In the genomic region with DNA sequence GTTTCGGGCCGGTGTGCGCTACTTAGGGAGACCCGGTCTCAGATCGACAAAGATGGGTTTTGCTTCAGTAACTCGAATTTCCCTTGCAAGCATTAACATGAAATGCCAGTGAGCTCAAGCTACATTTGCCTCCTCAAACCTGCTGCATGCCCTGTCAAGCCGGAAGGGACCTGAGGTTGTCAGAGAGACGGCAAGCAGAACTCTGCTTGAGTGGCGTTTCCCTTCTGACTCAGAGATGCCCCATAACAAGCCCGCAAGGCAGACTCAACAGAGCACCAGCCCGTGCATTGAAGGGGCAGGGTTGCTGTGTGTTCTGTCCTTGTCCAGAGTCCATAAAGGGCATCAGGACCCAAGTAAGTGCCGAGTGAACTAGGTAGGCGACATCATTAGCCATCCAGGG, we compare ENCODE assay signal across 20 mouse cellular contexts.
DNase-seq lines count a peak whose midpoint lies in the region; ATAC-seq and TF ChIP-seq lines count a peak whose summit lies in the region.
"Had no signal": no experiment of that assay in that cellular context is flagged by ENCODE, and none has a peak within 500 bp of the region (broad histone marks: within the 10 kb centered on the region; RNA-seq: fewer than 3 reads in every experiment).

No protein-coding gene starts in this region.

- TF ChIP-seq CTCF in spleen, adult 2 months (IDR thresholded peaks at IDR 0.05; ENCODE audit: extremely low read depth, insufficient read depth, insufficient read length, insufficient replicate concordance) = no peak

- H3K9me3 ChIP-seq in liver, embryonic 12.5 days (replicated peaks) = no peaks in the 10 kb centered on the region
- H3K9me3 ChIP-seq in intestine, embryonic 15.5 days = no peaks in the 10 kb centered on the region
- H3K9me3 ChIP-seq: heart, embryonic 10.5 days; hindbrain, embryonic 12.5 days; midbrain, embryonic 12.5 days had no signal

- peak; percentile 22 to 48 for DNase-seq in spleen, adult 2 months (ENCODE audit: low read depth in 1 of 2, low spot score in 2 of 2)
- no peak for DNase-seq in spleen, adult 12 weeks (ENCODE audit: low spot score)
- DNase-seq in induced T-regulatory cell, adult 2 months (ENCODE audit: low read depth) = peak; percentile 84
- peak; percentile 38 for DNase-seq in thymus, postnatal 25 days
- DNase-seq in embryo, embryonic 9.5 days (ENCODE audit: extremely low spot score) = no peak
- DNase-seq: adrenal gland, postnatal 25 days; cerebellum, adult 8-10 months; gastrocnemius, postnatal 25 days; heart, postnatal 10 days; left cerebral cortex, postnatal 4 days; lung, embryonic 14.5 days had no signal

- peak; percentile 86 for ATAC-seq in CD4-positive, CD25-positive, alpha-beta regulatory T cell, adult 4 months
- ATAC-seq in liver, embryonic 12.5 days = no peak
- ATAC-seq in intestine, embryonic 15.5 days = no peak
- ATAC-seq: intestine, postnatal 0 days had no signal

- H3K4me1 ChIP-seq in spleen, adult 2 months (ENCODE audit: control insufficient read depth, insufficient read depth, insufficient read length) = peaks cover 11% of the 10 kb centered on the region; the same call in 1 of the 2 replicates
- H3K4me1 ChIP-seq in liver, embryonic 12.5 days = peaks cover under 1% of the 10 kb centered on the region; the same call in 1 of the 2 replicates
- H3K4me1 ChIP-seq in intestine, embryonic 15.5 days (replicated peaks) = no peaks in the 10 kb centered on the region
- H3K4me1 ChIP-seq: midbrain, embryonic 12.5 days had no signal

- peak; percentile 3; the same call in 1 of the 2 replicates for TF ChIP-seq POLR2A in spleen, adult 2 months (IDR thresholded peaks at IDR 0.05; ENCODE audit: low read depth, low read length)

- H3K36me3 ChIP-seq in spleen, adult 2 months (ENCODE audit: control insufficient read depth, insufficient read depth, low read length) = no peaks in the 10 kb centered on the region
- no peaks in the 10 kb centered on the region for H3K36me3 ChIP-seq in liver, embryonic 12.5 days
- H3K36me3 ChIP-seq in intestine, embryonic 15.5 days = no peaks in the 10 kb centered on the region

- H3K27ac ChIP-seq in spleen, adult 2 months (ENCODE audit: insufficient read depth, low read length) = peak overlapping the region; percentile 79
- H3K27ac ChIP-seq in liver, embryonic 12.5 days = no peak overlapping the region
- H3K27ac ChIP-seq in intestine, embryonic 15.5 days = no peak overlapping the region
- H3K27ac ChIP-seq: heart, embryonic 10.5 days; hindbrain, embryonic 12.5 days; macrophage; midbrain, embryonic 12.5 days had no signal

- no peak overlapping the region for H3K4me2 ChIP-seq in liver, embryonic 12.5 days
- H3K4me2 ChIP-seq in intestine, embryonic 15.5 days (replicated peaks) = no peak overlapping the region
- H3K4me2 ChIP-seq: hindbrain, embryonic 12.5 days; liver, embryonic 11.5 days; lung, embryonic 14.5 days; midbrain, embryonic 12.5 days had no signal

- whole genome bisulfite sequencing in spleen, adult 2 months = 42% methylated on average over 13 of the region's 13 CpGs
- 64% methylated on average over 13 of the region's 13 CpGs for WGBS in liver, embryonic 12.5 days (ENCODE audit: insufficient replicate concordance)
- WGBS in intestine, embryonic 15.5 days = 86% methylated on average over 13 of the region's 13 CpGs

- H3K27me3 ChIP-seq in spleen, adult 2 months (ENCODE audit: control insufficient read depth, insufficient read depth, low read length) = no peaks in the 10 kb centered on the region
- peaks cover 4% of the 10 kb centered on the region for H3K27me3 ChIP-seq in liver, embryonic 12.5 days (replicated peaks)
- H3K27me3 ChIP-seq in intestine, embryonic 15.5 days (replicated peaks) = no peaks in the 10 kb centered on the region
- H3K27me3 ChIP-seq: hindbrain, embryonic 12.5 days; midbrain, embryonic 12.5 days had no signal

- H3K4me3 ChIP-seq in spleen, adult 2 months (ENCODE audit: extremely low read depth, insufficient read depth, insufficient read length) = peak overlapping the region; percentile 55
- H3K4me3 ChIP-seq in liver, embryonic 12.5 days = no peak overlapping the region
- H3K4me3 ChIP-seq in intestine, embryonic 15.5 days (replicated peaks) = no peak overlapping the region
- H3K4me3 ChIP-seq: heart, embryonic 10.5 days; hindbrain, embryonic 12.5 days; midbrain, embryonic 12.5 days had no signal

- no peak overlapping the region for H3K9ac ChIP-seq in liver, embryonic 12.5 days
- no peak overlapping the region for H3K9ac ChIP-seq in intestine, embryonic 15.5 days
- H3K9ac ChIP-seq: hindbrain, embryonic 12.5 days; lung, embryonic 14.5 days; midbrain, embryonic 12.5 days had no signal

Comparison
In these comparisons a context has a peak if more than half of its experiments do, and no peak if none do; other contexts are left out.
1. DNase-seq: peak in spleen, adult 2 months (2 of 2), induced T-regulatory cell, adult 2 months (single experiment) and thymus, postnatal 25 days (single experiment); none in spleen, adult 12 weeks (single experiment) and embryo, embryonic 9.5 days (single experiment).